Mouse (Mus musculus): ENCODE results near the gene Nrn1.

Nrn1 gene

DNA sequence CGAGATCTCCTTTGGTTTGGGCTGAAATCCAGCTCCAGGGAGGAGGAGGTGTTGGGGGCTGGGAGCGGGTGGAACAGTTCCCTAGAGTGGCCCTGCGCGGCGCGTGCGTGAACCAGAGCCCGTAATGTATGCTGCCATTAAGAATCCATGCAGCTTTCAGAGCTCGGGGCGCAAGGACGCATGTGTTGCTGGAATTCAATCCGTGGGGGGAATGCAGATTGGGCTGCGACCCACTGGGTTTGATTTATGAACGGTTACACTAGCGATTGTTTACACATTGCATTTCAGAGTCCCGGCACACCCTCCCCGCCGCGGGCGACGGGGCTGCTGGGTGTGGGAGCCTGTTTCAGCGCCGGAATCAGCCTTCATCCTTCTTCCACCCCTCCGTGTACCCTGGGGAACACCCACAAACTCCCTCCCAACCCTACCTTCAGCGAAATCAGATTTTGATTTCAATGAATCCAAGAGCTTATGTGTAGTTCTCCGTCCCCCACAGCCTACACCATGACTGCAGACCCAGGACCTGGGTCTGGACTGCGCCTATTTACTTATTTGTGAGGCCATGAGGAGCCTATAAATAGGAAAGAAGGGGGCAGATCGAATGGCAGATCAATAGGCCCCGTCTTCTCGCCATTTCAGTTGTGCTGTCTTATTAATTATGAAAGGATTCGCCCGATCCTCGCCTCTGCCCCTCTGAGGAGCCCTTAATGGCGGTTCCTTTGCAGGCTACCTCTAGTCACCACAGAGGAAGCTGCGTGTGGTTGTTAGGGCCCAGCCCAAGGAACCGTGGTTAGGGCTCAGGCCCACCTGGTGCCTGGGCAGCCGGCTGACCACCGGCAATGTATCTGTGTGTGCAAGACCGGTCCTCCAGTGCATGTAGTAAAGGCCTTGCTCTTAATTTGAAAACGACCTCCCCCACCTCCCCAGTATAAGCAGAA is 10.1 kb downstream of the Nrn1 start:
- peak; percentile 67 for DNase-seq (ENCODE audit: low spot score)

DNA sequence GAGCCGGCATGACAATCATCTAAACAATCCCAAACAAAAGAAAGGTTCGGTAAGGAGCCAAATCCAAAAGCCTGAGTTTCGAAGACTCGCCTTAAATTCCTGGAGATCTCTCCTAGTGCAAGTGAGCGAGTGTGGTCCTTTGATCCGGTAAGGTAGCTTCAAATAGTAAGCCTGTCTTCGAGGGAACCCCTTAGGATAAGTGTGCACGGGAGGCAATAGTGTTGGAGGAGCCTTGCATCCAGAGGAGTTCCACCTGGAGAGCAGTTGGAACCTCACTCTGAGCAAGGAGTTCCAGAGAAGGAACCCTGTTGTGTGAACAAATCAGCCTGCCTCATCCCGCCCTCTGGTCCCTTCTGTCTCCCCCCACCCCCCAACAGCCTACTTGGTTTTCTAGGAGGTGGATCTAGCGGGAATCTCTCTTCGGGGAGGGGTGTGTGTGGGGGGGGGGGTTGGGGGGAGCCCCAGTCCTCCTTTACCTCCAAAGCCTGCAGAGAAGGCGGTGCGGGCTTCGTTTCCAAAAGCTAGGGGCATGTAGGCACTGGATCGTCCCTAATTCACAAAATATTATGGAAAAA is 11.1 kb downstream of the Nrn1 start:
- peak; percentile 21 for DNase-seq (ENCODE audit: low spot score)

GRCm38 (mm10) chr13:36722309-36722708 is 12.6 kb downstream of the Nrn1 start:
- no peak for DNase-seq (ENCODE audit: low spot score)

GRCm38 (mm10) chr13:36720297-36721017 is 14.5 kb downstream of the Nrn1 start:
- no peak for DNase-seq (ENCODE audit: low spot score)

GRCm38 (mm10) chr13:36717376-36717775 is 17.6 kb downstream of the Nrn1 start:
- DNase-seq (ENCODE audit: low spot score): no peak

DNA sequence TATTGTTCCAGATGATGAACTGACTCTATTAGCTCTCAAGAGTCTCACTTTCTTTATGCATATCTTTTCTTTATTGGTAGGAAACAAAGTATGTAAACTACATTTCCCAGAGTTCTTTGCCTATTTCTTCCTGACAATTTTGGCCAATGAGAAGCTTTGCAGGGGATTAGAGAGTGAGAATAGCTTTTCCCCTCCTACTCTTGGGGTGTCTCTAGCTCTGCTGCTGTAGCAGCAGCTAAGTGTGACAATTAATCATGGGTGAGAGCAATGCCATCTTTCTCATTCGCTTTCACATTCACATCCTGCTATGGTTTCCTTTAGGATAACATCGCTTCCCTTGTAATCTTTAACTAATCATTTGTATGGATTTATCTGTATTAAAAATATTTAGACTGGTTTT is 18.2 kb downstream of the Nrn1 start:
- DNase-seq (ENCODE audit: low spot score): no peak

- no peak for DNase-seq (ENCODE audit: low spot score)
Measured at GRCm38 (mm10) chr13:36714101-36714500, 20.8 kb downstream of the Nrn1 start.

GRCm38 (mm10) chr13:36707088-36707690 is 27.7 kb downstream of the Nrn1 start:
- DNase-seq (ENCODE audit: low spot score): peak; percentile 61

GRCm38 (mm10) chr13:36696351-36696771 is 38.6 kb downstream of the Nrn1 start:
- DNase-seq (ENCODE audit: low spot score): no peak

- no peak for DNase-seq (ENCODE audit: low spot score)
Measured at GRCm38 (mm10) chr13:36695516-36696201, 39.3 kb downstream of the Nrn1 start.

- no peak for DNase-seq (ENCODE audit: low spot score)
Measured at GRCm38 (mm10) chr13:36683581-36683980, 51.4 kb downstream of the Nrn1 start.

DNA sequence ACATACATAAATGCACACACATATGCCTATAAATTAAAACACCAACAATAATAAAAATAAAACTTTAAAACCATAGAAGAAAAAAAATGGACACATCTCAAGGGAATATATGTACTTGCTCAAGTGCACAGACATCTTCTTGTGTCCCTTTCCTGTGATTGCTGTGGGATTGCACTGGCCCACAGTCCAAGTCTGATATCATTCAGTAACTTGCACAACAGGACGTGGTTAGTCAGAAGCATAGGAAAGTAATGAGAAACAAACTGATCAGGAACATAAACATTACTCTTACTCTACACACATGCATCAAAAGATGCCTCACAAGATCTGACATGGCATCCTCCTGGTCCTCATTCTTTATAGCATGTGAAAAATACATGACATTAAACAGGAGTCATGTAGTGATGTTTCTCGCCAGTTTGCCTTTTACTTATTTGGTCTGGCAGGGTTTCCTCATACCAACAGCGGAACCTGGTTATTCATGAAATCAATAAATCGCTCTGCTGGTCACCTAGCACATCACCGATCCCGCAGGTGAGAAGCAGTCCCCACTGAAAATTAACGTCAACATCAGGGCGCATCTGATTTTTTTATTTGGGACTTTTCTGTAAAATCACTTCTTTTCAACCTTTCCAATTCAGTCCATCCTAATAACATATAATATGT is 54.1 kb downstream of the Nrn1 start:
- no peak for DNase-seq (ENCODE audit: low spot score)

GRCm38 (mm10) chr13:36679345-36679744 is 55.6 kb downstream of the Nrn1 start:
- DNase-seq (ENCODE audit: low spot score): no peak
